10 mouse cellular contexts compared by ENCODE assay signal in the genomic region with DNA sequence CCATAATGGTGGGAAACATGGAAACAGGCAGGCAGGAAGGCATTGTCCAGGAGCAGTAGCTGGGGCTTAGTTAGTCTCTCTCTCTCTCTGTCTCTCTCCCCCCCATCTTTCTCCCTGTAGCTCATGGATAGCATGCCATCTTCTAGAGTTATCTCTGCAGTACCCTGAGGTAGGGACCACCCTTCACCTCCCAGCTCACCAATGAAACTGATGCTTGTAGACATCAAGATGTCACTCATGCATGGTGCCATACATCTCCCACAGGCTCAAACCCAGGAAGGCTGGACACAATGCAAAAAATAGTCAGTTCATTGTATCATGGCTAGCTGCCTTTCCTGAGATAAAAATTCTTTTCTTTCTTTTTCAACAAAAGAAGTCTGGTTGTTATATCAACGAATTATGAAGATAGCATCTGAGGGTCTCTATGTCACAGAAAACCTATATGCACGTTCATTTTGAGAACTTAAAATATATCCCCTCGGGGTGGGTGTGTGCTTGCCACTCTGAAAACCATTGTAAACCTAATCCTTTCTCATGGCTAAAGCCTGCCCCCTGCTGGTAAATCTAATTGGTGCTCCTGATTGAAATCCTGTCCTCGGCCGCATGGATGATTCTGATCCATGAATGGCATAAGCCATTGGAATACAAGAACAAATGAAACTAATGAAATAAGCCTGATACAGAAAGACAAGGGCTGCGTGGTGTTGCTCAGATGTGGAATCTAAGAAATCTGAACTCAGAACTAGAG. TPM values are rescaled to one million over a fixed set of nuclear protein-coding genes. Genes with fewer than 3 reads are reported as not detected.
DNase-seq lines count a peak whose midpoint lies in the region; ATAC-seq and TF ChIP-seq lines count a peak whose summit lies in the region.
"Had no signal": no experiment of that assay in that cellular context is flagged by ENCODE, and none has a peak within 500 bp of the region (broad histone marks: within the 10 kb centered on the region; RNA-seq: fewer than 3 reads in every experiment).

No protein-coding gene starts in this region.

- H3K36me3 ChIP-seq in liver, embryonic 14.5 days (replicated peaks; ENCODE audit: control insufficient read depth, insufficient read depth, low read depth) = no peaks in the 10 kb centered on the region
- H3K36me3 ChIP-seq: embryonic facial prominence, embryonic 13.5 days had no signal

- no peak overlapping the region for H3K4me3 ChIP-seq in liver, embryonic 14.5 days (ENCODE audit: insufficient read depth in 1 of 2, low read depth in 2 of 2, low read length in 2 of 2)
- H3K4me3 ChIP-seq: embryonic facial prominence, embryonic 13.5 days; myocyte had no signal

- no peaks in the 10 kb centered on the region for H3K27me3 ChIP-seq in liver, embryonic 14.5 days (ENCODE audit: control insufficient read depth, insufficient read depth, low read length)
- H3K27me3 ChIP-seq: embryonic facial prominence, embryonic 13.5 days had no signal

- H3K9ac ChIP-seq in liver, embryonic 14.5 days (replicated peaks) = no peak overlapping the region
- H3K9ac ChIP-seq: embryonic facial prominence, embryonic 13.5 days had no signal

- no peak for TF ChIP-seq EP300 in liver, embryonic 14.5 days (IDR thresholded peaks at IDR 0.05; ENCODE audit: low read depth)

- H3K9me3 ChIP-seq in liver, embryonic 14.5 days (ENCODE audit: control insufficient read depth, low read length) = no peaks in the 10 kb centered on the region
- H3K9me3 ChIP-seq: embryonic facial prominence, embryonic 13.5 days had no signal

- 10% methylated on average over 6 of the region's 6 CpGs for WGBS in liver, embryonic 14.5 days (ENCODE audit: insufficient replicate concordance)

- peak; percentile 58 for TF ChIP-seq CTCF in liver, embryonic 14.5 days (IDR thresholded peaks at IDR 0.05; ENCODE audit: low read depth)

- H3K4me2 ChIP-seq in liver, embryonic 14.5 days (ENCODE audit: low read depth) = no peak overlapping the region
- H3K4me2 ChIP-seq: embryonic facial prominence, embryonic 13.5 days had no signal

- peak; percentile 18 to 46 for DNase-seq in urinary bladder, adult 18-20 months (ENCODE audit: low spot score in 2 of 2)
- DNase-seq in urinary bladder, adult 2 months (ENCODE audit: low spot score) = no peak
- peak; percentile 96 for DNase-seq in cerebellum, postnatal 14 days
- DNase-seq in frontal cortex, postnatal 25 days (ENCODE audit: low spot score in 2 of 2) = peak; percentile 57 to 79
- DNase-seq in kidney, postnatal 4 days = peak; percentile 81 to 82
- peak in 1 of 3 experiments; percentile 6 for DNase-seq in liver, embryonic 14.5 days (ENCODE audit: low read depth in 3 of 3, low spot score in 3 of 3)
- DNase-seq in retina, postnatal 1 day = peak; percentile 84

- no peak for ATAC-seq in liver, embryonic 14.5 days (ENCODE audit: insufficient read depth)
- ATAC-seq in monocyte, adult 5-6 weeks (replicated peaks; ENCODE audit: insufficient number of reproducible peaks, low FRiP score, low TSS enrichment, poor library complexity, severe bottlenecking) = no peak

- H3K4me1 ChIP-seq in liver, embryonic 14.5 days (replicated peaks; ENCODE audit: control insufficient read depth in 2 of 2, insufficient read depth in 2 of 2, low read length in 1 of 2) = no peaks in the 10 kb centered on the region
- H3K4me1 ChIP-seq: embryonic facial prominence, embryonic 13.5 days had no signal

- H3K27ac ChIP-seq in liver, embryonic 14.5 days = no peak overlapping the region
- H3K27ac ChIP-seq: embryonic facial prominence, embryonic 13.5 days had no signal

RNA-seq across cellular contexts. Expression of gene Unc13c, which starts 14.0 kb away (rescaled TPM):
- polyA plus RNA-seq in urinary bladder, adult 2 months (2012; rRNA removed) = 1.2 and 1.5 TPM in 2 replicates
- polyA plus RNA-seq in liver, embryonic 14.5 days (2012; rRNA removed) = 0.01 and 0.02 TPM in 2 replicates
- 0.03 TPM in 1 of 2 replicates, not detected in the other for polyA plus RNA-seq in liver, embryonic 14.5 days (2014; fragmentation: Nextera tagmentation; extraction: Ambion mirVana)
- not detected in 3 replicates for total RNA-seq in monocyte, adult 5-6 weeks (2017)
